Mouse (Mus musculus) heart, embryonic 12.5 days (tissue): Measurements from ENCODE around the gene Folh1. TPM values are rescaled to one million over a fixed set of nuclear protein-coding genes. Genes with fewer than 3 reads are reported as not detected.

Source experiments
- polyA plus RNA-seq: library from polyadenylated mRNA; unstranded; fragments of >200 nt; fragmentation: Nextera tagmentation; extraction: Ambion mirVana; gene quantifications from 2 replicates; pipeline ENCODE4 v1.2.1, GENCODE M21; 2016

Folh1 gene
- polyA plus RNA-seq, 1 experiment from 2014 or later: not detected

Other genes starting within 250 kb of the Folh1 start
- gene Olfr295, start 192.1 kb downstream of the Folh1 start, polyA plus RNA-seq: not detected in 2 replicates
- gene Olfr294, start 159.3 kb downstream of the Folh1 start, polyA plus RNA-seq: not detected in 2 replicates
- not detected in 2 replicates for gene Olfr293, start 126.9 kb downstream of the Folh1 start, polyA plus RNA-seq
- gene Olfr292, start 87.6 kb downstream of the Folh1 start, polyA plus RNA-seq: not detected in 2 replicates
- not detected in 2 replicates for gene Vmn2r77, start 19.1 kb upstream of the Folh1 start, polyA plus RNA-seq
- not detected in 2 replicates for gene Vmn2r78, start 139.2 kb upstream of the Folh1 start, polyA plus RNA-seq
- not detected in 2 replicates for gene Vmn2r79, start 220.2 kb upstream of the Folh1 start, polyA plus RNA-seq